Mouse (Mus musculus): ENCODE results near the gene Endou. TPM values are rescaled to one million over a fixed set of nuclear protein-coding genes. Genes with fewer than 3 reads are reported as not detected.

Gene Endou
- polyA plus RNA-seq, 1 experiment, result 2.9 TPM

DNA sequence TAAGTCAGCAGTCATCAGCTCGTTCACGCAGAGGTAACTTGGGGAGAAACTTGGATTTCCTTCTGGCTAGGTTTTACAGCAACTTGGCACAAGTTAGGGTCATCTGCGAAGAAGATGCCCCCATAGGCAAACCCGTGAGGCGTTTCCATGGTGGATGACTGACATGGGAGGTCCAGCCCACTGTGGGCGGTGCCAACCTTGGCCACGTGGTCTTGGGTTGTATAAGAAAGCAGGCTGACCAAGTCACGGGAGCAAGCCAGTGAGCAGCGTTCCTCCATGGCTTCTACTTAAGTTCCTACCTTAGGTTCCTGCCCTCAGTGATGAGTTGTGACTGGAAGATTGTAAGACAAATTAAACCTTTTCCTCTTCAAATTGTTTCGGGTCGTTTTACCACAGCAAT is 849 bp upstream of the Endou start:
- Histone ChIP-seq H3K27ac (ENCODE audit: insufficient read depth, low read depth, low read length) (no peak overlapping the region), H3K27me3 (replicated peaks; ENCODE audit: control insufficient read depth, insufficient read depth, low read length) (no peaks in the 10 kb centered on the region), H3K4me1 (ENCODE audit: control insufficient read depth, insufficient read depth, low read length) (peaks cover 31% of the 10 kb centered on the region), H3K4me3 (ENCODE audit: insufficient read depth, low read depth, low read length) (no peak overlapping the region), H3K36me3 (ENCODE audit: control insufficient read depth, insufficient read depth, low read length) (no peaks in the 10 kb centered on the region)
- WGBS, result 90% methylated on average over 11 of the region's 11 CpGs
- TF ChIP-seq POLR2A (IDR thresholded peaks at IDR 0.05; ENCODE audit: low read depth, low read length) (no peak), CTCF (conservative IDR thresholded peaks at IDR 0.05; ENCODE audit: insufficient read depth, insufficient read length, low read depth, low read length) (no peak)
- no peak for DNase-seq

DNA sequence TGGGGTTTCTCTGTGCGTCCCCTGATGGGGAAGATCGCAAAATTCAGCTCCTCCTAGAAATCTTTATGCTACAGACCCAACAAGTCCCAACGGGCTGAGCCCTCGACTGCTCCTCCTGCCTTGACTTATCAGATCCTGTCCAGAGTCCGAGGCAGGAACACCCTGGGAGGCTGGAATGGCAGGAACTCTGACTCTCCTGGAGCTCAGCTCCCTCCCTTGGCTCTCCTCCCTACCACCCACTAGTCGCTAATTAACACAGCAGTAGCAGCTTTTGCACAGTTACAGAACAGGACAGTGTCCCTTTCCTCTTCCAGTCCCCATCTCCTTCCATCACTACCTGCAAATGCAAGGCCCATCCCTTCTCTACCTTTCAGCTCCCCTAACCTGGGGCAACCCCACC is 774 bp downstream of the Endou start:
- 41% methylated on average over 6 of the region's 6 CpGs for WGBS
- H3K27me3 ChIP-seq (replicated peaks; ENCODE audit: control insufficient read depth, insufficient read depth, low read length), result no peaks in the 10 kb centered on the region
- H3K4me1 ChIP-seq (ENCODE audit: control insufficient read depth, insufficient read depth, low read length), result peaks cover 31% of the 10 kb centered on the region
- no peak for TF ChIP-seq POLR2A (IDR thresholded peaks at IDR 0.05; ENCODE audit: low read depth, low read length)
- no peak for TF ChIP-seq CTCF (conservative IDR thresholded peaks at IDR 0.05; ENCODE audit: insufficient read depth, insufficient read length, low read depth, low read length)
- peak; percentile 86 for DNase-seq
- peak overlapping the region; percentile 26; the same call in 1 of the 2 replicates for H3K27ac ChIP-seq (ENCODE audit: insufficient read depth, low read depth, low read length)
- no peaks in the 10 kb centered on the region for H3K36me3 ChIP-seq (ENCODE audit: control insufficient read depth, insufficient read depth, low read length)
- H3K4me3 ChIP-seq (ENCODE audit: insufficient read depth, low read depth, low read length), result no peak overlapping the region

DNA sequence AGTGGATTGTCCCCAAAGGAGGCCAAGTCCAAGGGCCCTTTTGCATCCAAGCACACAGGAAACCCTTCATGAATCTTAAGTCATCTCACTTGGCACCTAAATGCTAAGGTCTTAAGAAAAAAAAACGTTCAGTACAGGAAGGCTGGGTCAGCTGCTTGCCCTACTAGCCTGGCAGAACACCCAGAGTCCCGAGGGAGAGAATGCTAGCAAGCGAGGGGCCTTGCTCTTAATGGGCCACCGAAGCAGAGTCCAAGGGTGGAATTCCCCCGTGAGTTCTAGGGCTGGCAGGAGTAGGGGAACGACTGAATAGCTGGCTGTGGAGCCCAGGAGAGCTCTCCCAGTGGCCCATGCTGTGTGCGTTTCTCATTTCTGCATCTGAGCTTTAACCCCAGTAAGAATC is 2.3 kb downstream of the Endou start:
- H3K27me3 ChIP-seq (replicated peaks; ENCODE audit: control insufficient read depth, insufficient read depth, low read length), result no peaks in the 10 kb centered on the region
- no peaks in the 10 kb centered on the region for H3K36me3 ChIP-seq (ENCODE audit: control insufficient read depth, insufficient read depth, low read length)
- peaks cover 31% of the 10 kb centered on the region for H3K4me1 ChIP-seq (ENCODE audit: control insufficient read depth, insufficient read depth, low read length)
- no peak for TF ChIP-seq POLR2A (IDR thresholded peaks at IDR 0.05; ENCODE audit: low read depth, low read length)
- TF ChIP-seq CTCF (conservative IDR thresholded peaks at IDR 0.05; ENCODE audit: insufficient read depth, insufficient read length, low read depth, low read length), result no peak
- peak; percentile 86 for DNase-seq
- 23% methylated on average over 7 of the region's 7 CpGs for WGBS
- H3K27ac ChIP-seq (ENCODE audit: insufficient read depth, low read depth, low read length), result peak overlapping the region; percentile 48
- H3K4me3 ChIP-seq (ENCODE audit: insufficient read depth, low read depth, low read length), result no peak overlapping the region

GRCm38 (mm10) chr15:97728394-97728793 is 2.7 kb downstream of the Endou start:
- 77% methylated on average over 11 of the region's 11 CpGs for WGBS
- H3K4me1 ChIP-seq (ENCODE audit: control insufficient read depth, insufficient read depth, low read length), result peaks cover 28% of the 10 kb centered on the region
- DNase-seq, result no peak
- H3K27me3 ChIP-seq (replicated peaks; ENCODE audit: control insufficient read depth, insufficient read depth, low read length), result no peaks in the 10 kb centered on the region
- no peaks in the 10 kb centered on the region for H3K36me3 ChIP-seq (ENCODE audit: control insufficient read depth, insufficient read depth, low read length)
- TF ChIP-seq POLR2A (IDR thresholded peaks at IDR 0.05; ENCODE audit: low read depth, low read length) (no peak), CTCF (conservative IDR thresholded peaks at IDR 0.05; ENCODE audit: insufficient read depth, insufficient read length, low read depth, low read length) (no peak)
- no peak overlapping the region for H3K4me3 ChIP-seq (ENCODE audit: insufficient read depth, low read depth, low read length)
- H3K27ac ChIP-seq (ENCODE audit: insufficient read depth, low read depth, low read length), result no peak overlapping the region

- no peaks in the 10 kb centered on the region for H3K36me3 ChIP-seq (ENCODE audit: control insufficient read depth, insufficient read depth, low read length)
- no peak overlapping the region for H3K27ac ChIP-seq (ENCODE audit: insufficient read depth, low read depth, low read length)
- DNase-seq, result no peak
- H3K4me1 ChIP-seq (ENCODE audit: control insufficient read depth, insufficient read depth, low read length), result peaks cover 22% of the 10 kb centered on the region
- 81% methylated on average over 5 of the region's 5 CpGs for WGBS
- TF ChIP-seq POLR2A (IDR thresholded peaks at IDR 0.05; ENCODE audit: low read depth, low read length), result no peak
- no peak for TF ChIP-seq CTCF (conservative IDR thresholded peaks at IDR 0.05; ENCODE audit: insufficient read depth, insufficient read length, low read depth, low read length)
- H3K4me3 ChIP-seq (ENCODE audit: insufficient read depth, low read depth, low read length), result no peak overlapping the region
- H3K27me3 ChIP-seq (replicated peaks; ENCODE audit: control insufficient read depth, insufficient read depth, low read length), result no peaks in the 10 kb centered on the region
Observed at GRCm38 (mm10) chr15:97727520-97727919, 3.6 kb downstream of the Endou start.

- Histone ChIP-seq H3K27me3 (replicated peaks; ENCODE audit: control insufficient read depth, insufficient read depth, low read length) (no peaks in the 10 kb centered on the region), H3K36me3 (ENCODE audit: control insufficient read depth, insufficient read depth, low read length) (no peaks in the 10 kb centered on the region), H3K4me1 (ENCODE audit: control insufficient read depth, insufficient read depth, low read length) (peaks cover 22% of the 10 kb centered on the region), H3K27ac (ENCODE audit: insufficient read depth, low read depth, low read length) (0 out of 2 replicates have a peak overlapping the region, but pooled peaks have one; percentile 7), H3K4me3 (ENCODE audit: insufficient read depth, low read depth, low read length) (no peak overlapping the region)
- DNase-seq, result peak; percentile 47
- WGBS, result 72% methylated on average over 8 of the region's 8 CpGs
- TF ChIP-seq POLR2A (IDR thresholded peaks at IDR 0.05; ENCODE audit: low read depth, low read length) (no peak), CTCF (conservative IDR thresholded peaks at IDR 0.05; ENCODE audit: insufficient read depth, insufficient read length, low read depth, low read length) (no peak)
Observed at GRCm38 (mm10) chr15:97727048-97727447, 4.1 kb downstream of the Endou start.

DNA sequence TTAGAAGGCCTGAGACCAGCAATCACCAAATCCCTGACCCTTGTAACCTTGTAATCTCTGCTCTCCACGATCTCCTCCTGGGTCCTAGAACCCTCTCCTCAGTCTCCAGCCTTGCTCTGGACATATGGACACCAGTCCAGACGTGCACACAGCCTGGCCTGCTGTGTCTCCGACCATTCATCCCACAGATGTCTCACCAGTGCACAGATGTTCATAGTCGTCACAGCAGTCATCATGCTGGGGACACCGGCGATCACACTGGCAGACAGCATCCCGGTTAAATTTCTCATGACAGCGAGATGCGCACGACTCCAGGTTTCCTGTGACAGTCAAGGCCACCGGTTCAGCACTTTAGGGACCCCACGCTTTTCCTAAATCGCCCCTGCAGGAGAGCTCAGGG is 4.8 kb downstream of the Endou start:
- 91% methylated on average over 13 of the region's 13 CpGs for WGBS
- Histone ChIP-seq H3K27me3 (replicated peaks; ENCODE audit: control insufficient read depth, insufficient read depth, low read length) (no peaks in the 10 kb centered on the region), H3K27ac (ENCODE audit: insufficient read depth, low read depth, low read length) (no peak overlapping the region), H3K4me1 (ENCODE audit: control insufficient read depth, insufficient read depth, low read length) (peaks cover 23% of the 10 kb centered on the region), H3K4me3 (ENCODE audit: insufficient read depth, low read depth, low read length) (no peak overlapping the region), H3K36me3 (ENCODE audit: control insufficient read depth, insufficient read depth, low read length) (no peaks in the 10 kb centered on the region)
- TF ChIP-seq CTCF (conservative IDR thresholded peaks at IDR 0.05; ENCODE audit: insufficient read depth, insufficient read length, low read depth, low read length) (no peak), POLR2A (IDR thresholded peaks at IDR 0.05; ENCODE audit: low read depth, low read length) (no peak)
- DNase-seq, result no peak

Data from kidney, adult 2 months (tissue).